Mouse (Mus musculus): ENCODE data around the gene Sipa1.

- TF ChIP-seq MAZ (IDR thresholded peaks at IDR 0.05; ENCODE audit: low read depth, low read length) (no peak), ZNF384 (IDR thresholded peaks at IDR 0.05; ENCODE audit: low read depth, low read length) (no peak), EP300 (IDR thresholded peaks at IDR 0.05; ENCODE audit: low read depth in 1 of 2, low read length in 2 of 2) (no peak), CTCF (IDR thresholded peaks at IDR 0.05 in 2 of 3, conservative IDR thresholded peaks at IDR 0.05 in 1 of 3; ENCODE audit: control insufficient read depth in 1 of 3, insufficient read depth in 1 of 3, low read depth in 2 of 3, low read length in 3 of 3, poor library complexity in 1 of 3, severe bottlenecking in 1 of 3) (no peak), CHD2 (IDR thresholded peaks at IDR 0.05; ENCODE audit: low read length) (no peak), RCOR1 (IDR thresholded peaks at IDR 0.05; ENCODE audit: low read depth, low read length) (no peak), POLR2A (IDR thresholded peaks at IDR 0.05; ENCODE audit: control insufficient read depth in 1 of 2, insufficient read depth in 1 of 2, low read depth in 1 of 2, low read length in 2 of 2, poor library complexity in 1 of 2) (no peak), USF2 (IDR thresholded peaks at IDR 0.05; ENCODE audit: borderline replicate concordance in 1 of 2, insufficient read depth in 1 of 2, low read depth in 1 of 2, low read length in 2 of 2) (no peak), USF1 (IDR thresholded peaks at IDR 0.05; ENCODE audit: low read depth, low read length) (no peak), NRF1 (IDR thresholded peaks at IDR 0.05; ENCODE audit: insufficient read depth, low read depth, low read length, poor library complexity, severe bottlenecking) (no peak), ZC3H11A (IDR thresholded peaks at IDR 0.05; ENCODE audit: low read depth, low read length) (no peak)
These were observed 4.9 kb upstream of the Sipa1 start for GRCm38 (mm10) chr19:5668372-5668771.

Data from MEL (cell line).